Mouse (Mus musculus): ENCODE measurements around the gene Gm5741. TPM values are rescaled to one million over a fixed set of nuclear protein-coding genes. Genes with fewer than 3 reads are reported as not detected.
"Not testable (repeated sequence)": the region's sequence is repeated elsewhere in the genome, so short reads cannot be mapped to it uniquely, and the experiment has no call there.

Gene Gm5741
- not detected for total RNA-seq (2021)
- long read RNA-seq, experiment 1: 0 reads
- long read RNA-seq, experiment 2: 0 reads

DNA sequence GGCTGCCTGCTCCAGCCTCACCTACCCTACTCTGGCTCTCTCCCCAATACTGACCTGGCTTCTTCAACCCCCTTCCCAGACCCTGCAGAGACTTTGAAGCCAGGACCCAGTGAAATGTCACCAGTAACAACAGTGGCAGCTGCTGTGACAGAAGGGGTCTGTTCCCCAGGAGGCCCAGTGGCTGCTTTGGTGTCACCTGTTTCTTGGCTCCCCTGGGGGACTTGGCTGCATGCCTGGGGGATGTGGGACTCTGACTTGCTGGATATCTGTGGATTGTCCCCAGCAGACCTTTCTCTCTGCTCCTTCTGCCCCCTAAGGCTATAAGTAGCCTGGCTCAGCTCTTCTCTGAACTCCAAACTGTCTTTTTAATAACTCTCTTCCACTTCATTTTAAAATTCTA is at the start of gene Gm5741:
Gene Gm5741 (minus strand): TSS at position 1 of the 400 bp plus-strand sequence.
- no peak for DNase-seq (ENCODE audit: low spot score in 2 of 2)

- DNase-seq (ENCODE audit: low spot score in 2 of 2): no peak
These were observed 49.2 kb upstream of the Gm5741 start for GRCm38 (mm10) chr8:85116984-85117383.

- no peak for DNase-seq (ENCODE audit: low spot score in 2 of 2)
These were observed 47.7 kb upstream of the Gm5741 start for GRCm38 (mm10) chr8:85115501-85115900.

- no peak for DNase-seq (ENCODE audit: low spot score in 2 of 2)
These were observed 45.5 kb upstream of the Gm5741 start for GRCm38 (mm10) chr8:85113241-85113640.

DNA sequence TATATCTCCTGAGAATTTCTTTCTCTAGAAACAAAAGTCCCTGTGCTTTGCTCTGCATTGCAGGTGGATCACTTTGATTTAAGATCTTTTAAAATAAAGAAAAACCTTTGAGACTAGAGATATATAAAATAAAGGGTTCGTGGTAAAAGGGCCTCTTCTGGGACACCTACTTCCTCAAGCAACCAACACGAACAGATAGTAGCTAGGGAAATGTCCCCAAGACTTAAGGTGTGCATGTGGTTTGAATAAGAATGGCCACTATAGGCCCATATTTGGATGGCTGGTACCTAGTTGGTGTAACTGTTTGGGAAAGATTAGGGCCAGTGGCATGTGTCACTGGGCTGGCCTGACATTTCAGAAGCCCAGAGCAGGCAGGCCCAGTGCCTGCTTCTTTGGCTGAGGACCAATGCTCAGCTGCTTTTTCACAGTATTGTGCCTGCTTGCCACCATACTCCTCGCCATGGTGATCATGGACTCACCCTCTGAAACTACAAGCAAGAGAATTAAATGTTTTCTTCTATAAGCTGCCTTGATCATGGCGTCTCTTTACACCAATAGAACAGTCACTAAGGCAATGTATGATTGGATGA is 32.4 kb upstream of the Gm5741 start:
- DNase-seq (ENCODE audit: low spot score in 2 of 2): no peak

DNA sequence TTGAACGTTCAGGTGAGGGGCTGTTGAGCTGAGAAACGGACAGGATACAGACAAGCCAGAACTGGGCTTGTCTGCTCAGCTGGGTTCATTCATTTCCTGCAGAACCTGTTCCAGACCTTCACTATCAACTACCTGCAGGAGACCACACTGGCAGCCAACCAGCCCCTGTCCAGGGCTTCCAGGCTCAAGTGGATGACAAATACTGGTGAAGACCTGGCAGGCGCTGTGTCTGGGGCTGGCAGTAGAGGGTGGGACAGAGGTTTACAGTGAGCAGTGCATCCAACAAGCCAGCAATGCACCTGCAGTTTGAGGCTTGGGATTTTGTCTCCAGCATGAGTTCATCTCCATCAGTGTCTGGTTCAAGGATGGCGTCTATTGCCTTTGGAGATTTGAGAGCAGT is 29.1 kb upstream of the Gm5741 start:
- DNase-seq (ENCODE audit: low spot score in 2 of 2): peak in 1 of 2 experiments; percentile 10

- DNase-seq (ENCODE audit: low spot score in 2 of 2): peak in 1 of 2 experiments; percentile 14
These were observed 28.4 kb upstream of the Gm5741 start for GRCm38 (mm10) chr8:85096196-85096595.

DNA sequence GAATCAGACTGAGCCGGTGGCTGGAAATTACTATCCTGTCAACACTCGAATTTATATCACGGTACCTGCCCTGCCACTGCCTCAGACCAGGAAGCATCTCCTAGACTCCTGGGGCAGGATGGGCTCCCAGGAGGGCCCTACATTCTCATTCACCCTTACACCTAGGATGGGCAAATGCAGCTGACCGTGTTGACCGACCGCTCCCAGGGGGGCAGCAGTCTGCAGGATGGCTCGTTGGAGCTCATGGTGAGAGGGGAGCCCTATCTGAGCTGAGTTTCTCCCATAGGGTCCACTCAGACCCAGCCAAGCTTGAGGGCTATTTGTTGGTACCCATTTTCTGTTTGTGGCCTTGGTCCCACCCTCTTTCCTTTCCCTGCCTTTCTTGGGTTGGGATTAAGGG is 27.8 kb upstream of the Gm5741 start:
- peak in 1 of 2 experiments; percentile 12 for DNase-seq (ENCODE audit: low spot score in 2 of 2)

DNA sequence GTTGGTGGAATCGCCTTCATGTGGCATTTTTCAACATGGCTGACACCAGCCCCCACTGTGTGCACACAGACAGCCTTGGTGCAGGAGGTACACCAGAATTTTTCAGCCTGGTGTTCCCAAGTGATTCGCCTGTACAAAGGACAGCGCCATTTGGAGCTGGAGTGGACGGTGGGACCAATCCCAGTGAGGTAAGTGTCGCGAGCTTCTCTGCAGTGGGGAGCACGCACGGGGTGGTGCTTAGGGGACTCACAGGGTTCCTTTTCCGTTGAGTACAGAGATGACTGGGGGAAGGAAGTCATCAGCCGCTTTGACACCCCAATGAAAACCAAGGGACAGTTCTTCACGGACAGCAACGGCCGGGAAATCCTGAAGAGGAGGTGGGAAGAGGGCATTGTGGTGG is 27.3 kb upstream of the Gm5741 start:
- DNase-seq (ENCODE audit: low spot score in 2 of 2): peak in 1 of 2 experiments; percentile 14

- no peak for DNase-seq (ENCODE audit: low spot score in 2 of 2)
These were observed 23.8 kb upstream of the Gm5741 start for GRCm38 (mm10) chr8:85091526-85092090.

- DNase-seq (ENCODE audit: low spot score in 2 of 2): no peak
These were observed 23.1 kb upstream of the Gm5741 start for GRCm38 (mm10) chr8:85090856-85091255.

GRCm38 (mm10) chr8:85088771-85089170 is 21.0 kb upstream of the Gm5741 start:
- no peak for DNase-seq (ENCODE audit: low spot score in 2 of 2)

- no peak for DNase-seq (ENCODE audit: low spot score in 2 of 2)
These were observed 18.5 kb upstream of the Gm5741 start for GRCm38 (mm10) chr8:85086238-85086637.

- no peak for DNase-seq (ENCODE audit: low spot score in 2 of 2)
These were observed 16.9 kb upstream of the Gm5741 start for GRCm38 (mm10) chr8:85084633-85085032.

DNA sequence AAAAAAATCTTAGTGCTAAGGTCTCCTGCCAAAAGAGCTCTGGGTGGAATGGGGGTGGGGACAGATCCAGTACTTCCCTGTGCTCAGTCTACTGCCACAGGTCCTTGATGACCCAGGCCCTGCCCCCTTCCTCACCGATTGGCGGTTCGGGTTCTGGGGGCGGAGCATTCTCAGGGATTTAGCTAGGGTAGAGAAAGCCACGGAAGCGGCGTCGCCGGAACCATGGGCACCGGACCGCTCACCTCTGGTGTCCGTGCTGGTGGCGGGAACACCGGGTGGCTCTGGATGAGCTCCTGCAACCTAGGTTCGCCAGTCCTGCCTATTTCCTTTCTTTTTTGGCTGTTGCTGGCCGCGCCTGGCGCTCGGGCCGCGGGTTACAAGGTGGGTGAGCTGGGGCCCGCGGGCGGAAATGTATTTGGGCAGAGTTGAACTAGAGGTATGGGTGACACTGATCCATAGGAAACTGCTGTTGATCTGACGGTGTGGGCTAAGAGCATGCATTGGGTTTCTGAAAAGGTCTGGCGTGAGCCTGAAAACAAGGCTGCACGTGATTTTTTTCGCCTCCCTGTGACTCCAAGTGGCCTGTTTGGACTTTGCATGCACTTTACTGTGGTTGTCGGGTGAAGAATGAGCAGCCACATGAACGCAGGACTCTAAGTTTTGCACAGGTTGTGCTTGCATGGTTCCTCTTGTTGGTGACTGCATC is 15.5 kb upstream of the Gm5741 start, which contains the start of gene Man2b1:
Gene Man2b1 (plus strand): TSS at position 163 of the 706 bp plus-strand sequence.
- DNase-seq (ENCODE audit: low spot score in 2 of 2): peak; percentile 61 to 87

- DNase-seq (ENCODE audit: low spot score in 2 of 2): not testable (repeated sequence)
These were observed 14.4 kb upstream of the Gm5741 start for GRCm38 (mm10) chr8:85082169-85082568.

- peak in 1 of 2 experiments; percentile 46 for DNase-seq (ENCODE audit: low spot score in 2 of 2)
These were observed 13.4 kb upstream of the Gm5741 start, which contains the start of gene Wdr83 for GRCm38 (mm10) chr8:85081216-85081555. Gene Wdr83, minus strand, starts transcription at chr8:85081306.

GRCm38 (mm10) chr8:85080532-85081215 is 12.9 kb upstream of the Gm5741 start, which contains the start of gene Wdr83os:
Gene Wdr83os, plus strand, starts transcription at chr8:85080740.
- peak in 1 of 2 experiments; percentile 54 for DNase-seq (ENCODE audit: low spot score in 2 of 2)

DNA sequence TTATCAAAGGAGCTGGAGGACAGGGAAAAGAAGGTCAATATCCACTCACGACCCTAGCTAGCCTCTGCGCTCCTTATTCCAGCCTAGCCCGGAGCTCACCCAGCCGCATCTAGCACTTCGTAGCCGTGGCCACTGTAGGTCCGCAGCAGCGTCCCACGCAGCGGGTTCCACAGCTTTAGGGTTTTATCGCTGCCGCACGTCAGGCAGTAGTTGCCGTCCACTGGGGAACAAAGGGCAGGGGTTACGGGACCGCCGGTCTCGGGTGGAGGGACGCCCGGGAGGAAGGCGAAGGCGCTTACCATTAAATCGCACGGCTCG is 12.4 kb upstream of the Gm5741 start:
- DNase-seq (ENCODE audit: low spot score in 2 of 2): peak in 1 of 2 experiments; percentile 56

DNA sequence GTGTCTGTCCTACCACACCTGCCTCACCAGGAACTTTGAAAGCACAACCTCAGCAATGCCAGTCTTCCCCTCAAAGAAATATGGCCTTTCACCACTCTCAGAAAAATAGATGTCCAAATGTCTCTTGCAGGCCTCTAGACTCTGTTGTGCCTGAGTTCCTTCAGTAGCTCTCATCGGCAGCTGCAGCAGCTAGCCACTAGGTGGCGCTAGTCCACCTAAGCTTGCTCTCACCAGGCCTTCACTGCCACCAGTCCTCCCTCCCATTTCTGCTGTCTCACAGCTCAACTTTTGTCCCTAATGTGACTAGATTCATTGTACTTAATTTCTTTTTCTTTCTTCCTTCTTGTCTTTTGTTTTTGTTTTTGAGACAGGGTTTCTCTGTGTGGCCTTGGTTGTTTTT is 9.2 kb upstream of the Gm5741 start:
- peak in 1 of 2 experiments; percentile 71 for DNase-seq (ENCODE audit: low spot score in 2 of 2)

DNA sequence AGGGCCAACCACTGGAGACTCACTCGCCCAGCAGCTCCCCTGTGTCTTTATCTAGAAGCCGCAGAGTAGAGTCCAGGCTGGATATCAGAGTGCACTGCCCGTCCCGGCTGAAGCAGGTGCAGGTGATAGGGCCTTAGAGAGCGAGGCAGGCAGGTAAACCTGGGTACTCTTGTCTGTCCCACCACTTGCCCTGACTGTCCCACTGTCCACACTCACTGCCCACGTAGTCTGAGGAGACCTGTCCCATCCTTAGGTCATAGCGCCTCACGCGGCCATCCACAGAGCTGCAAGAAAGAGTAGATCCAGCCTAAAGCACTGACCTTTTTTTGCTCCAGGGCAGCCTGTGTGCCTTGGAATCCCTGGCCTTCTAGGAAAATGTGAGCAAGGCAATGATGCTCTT is 8.2 kb upstream of the Gm5741 start:
- peak in 1 of 2 experiments; percentile 50 for DNase-seq (ENCODE audit: low spot score in 2 of 2)

DNA sequence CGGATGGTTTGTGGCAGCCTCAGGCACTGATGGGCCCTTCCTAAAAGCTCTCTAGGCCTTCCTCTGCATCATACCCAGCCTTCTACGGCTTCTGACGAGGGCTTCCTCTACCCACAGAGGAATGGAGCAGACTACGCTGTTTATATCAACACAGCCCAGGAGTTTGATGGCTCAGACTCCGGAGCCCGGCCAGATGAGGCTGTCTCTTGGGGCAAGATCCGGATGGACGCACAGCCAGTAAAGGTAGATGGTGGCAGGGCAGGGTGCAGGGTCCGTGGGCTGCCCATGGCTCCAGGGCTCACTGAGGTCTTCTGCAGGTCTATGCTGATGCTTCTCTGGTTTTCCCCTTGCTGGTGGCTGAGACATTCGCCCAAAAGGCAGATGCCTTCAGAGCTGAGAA is 6.8 kb upstream of the Gm5741 start:
- DNase-seq (ENCODE audit: low spot score in 2 of 2): no peak
